Mouse (Mus musculus) neural tube, embryonic 13.5 days (tissue): ENCODE results near the gene Corin. TPM values are rescaled to one million over a fixed set of nuclear protein-coding genes. Genes with fewer than 3 reads are reported as not detected.

Experiments used
- ATAC-seq: fragments of 200-750 bp; cut with Nextera tagmentation; 2 replicates; pipeline ENCODE4 v1.8.0; 2017; ENCODE audit warnings: low read depth, mild to moderate bottlenecking, moderate TSS enrichment, moderate library complexity
- H3K27ac ChIP-seq: fragments of 300-500 bp; sonication (generic); replicated peaks from 2 replicates; pipeline ENCODE4 v1.5.1; 2015; ENCODE audit warnings: moderate library complexity, mild to moderate bottlenecking, inconsistent platforms
- H3K27me3 ChIP-seq: fragments of 300-500 bp; sonication (generic); 2 replicates; pipeline ENCODE4 v1.6.1; 2015; ENCODE audit warnings: mild to moderate bottlenecking, inconsistent platforms
- H3K36me3 ChIP-seq: fragments of 300-500 bp; sonication (generic); 2 replicates; pipeline ENCODE4 v1.6.1; 2015; ENCODE audit warnings: mild to moderate bottlenecking, inconsistent platforms
- H3K4me1 ChIP-seq: fragments of 300-500 bp; sonication (generic); replicated peaks from 2 replicates; pipeline ENCODE4 v1.6.1; 2015; ENCODE audit warnings: inconsistent platforms
- H3K4me2 ChIP-seq: fragments of 300-500 bp; sonication (generic); 2 replicates; pipeline ENCODE4 v1.6.1; 2015; ENCODE audit warnings: inconsistent platforms, mild to moderate bottlenecking, moderate library complexity
- H3K4me3 ChIP-seq: fragments of 300-500 bp; sonication (generic); 2 replicates; pipeline ENCODE4 v1.5.1; 2015; ENCODE audit warnings: mild to moderate bottlenecking, inconsistent platforms
- H3K9ac ChIP-seq: fragments of 300-500 bp; sonication (generic); 2 replicates; pipeline ENCODE4 v1.6.1; 2015; ENCODE audit warnings: moderate library complexity, mild to moderate bottlenecking, inconsistent platforms
- H3K9me3 ChIP-seq: fragments of 300-500 bp; sonication (generic); 2 replicates; pipeline ENCODE4 v1.6.1; 2016; ENCODE audit warnings: inconsistent platforms
- WGBS: fragments of 180-500 bp; shearing (Covaris S2); methylation state at CpG from one replicate; pipeline ENCODE4 v1.1.7; 2015; 5-methylcytosine and 5-hydroxymethylcytosine counted together
- polyA plus RNA-seq: library from polyadenylated mRNA; unstranded; fragments of >200 nt; fragmentation: Nextera tagmentation; extraction: Ambion mirVana; gene quantifications from 2 replicates; pipeline ENCODE4 v1.2.1, GENCODE M21; 2015

Corin gene
- 1.9 and 2.0 TPM in 2 replicates for polyA plus RNA-seq

- Histone ChIP-seq H3K9me3 (no peaks in the 10 kb centered on the region), H3K27ac (no peak within 1 kb of the TSS), H3K27me3 (peaks cover 48% of the 10 kb centered on the region), H3K4me2 (peak within 1 kb of the TSS; percentile 63), H3K9ac (peak within 1 kb of the TSS; percentile 55), H3K4me1 (peaks cover 15% of the 10 kb centered on the region), H3K36me3 (no peaks in the 10 kb centered on the region), H3K4me3 (peak within 1 kb of the TSS; percentile 35)
- ATAC-seq = peak; percentile 58
- WGBS = 2% methylated on average over 64 of the region's 64 CpGs
These were observed at the start of gene Corin for GRCm38 (mm10) chr5:72503531-72504523. Gene Corin, minus strand, starts transcription at chr5:72504473.

GRCm38 (mm10) chr5:72551209-72551608, 46.9 kb upstream of the Corin start:
- H3K4me1 ChIP-seq = no peaks in the 10 kb centered on the region
- no peak overlapping the region for H3K9ac ChIP-seq
- WGBS = 90% methylated on average over 3 of the region's 3 CpGs
- peaks cover 26% of the 10 kb centered on the region for H3K36me3 ChIP-seq
- no peaks in the 10 kb centered on the region for H3K27me3 ChIP-seq
- no peak for ATAC-seq
- H3K4me2 ChIP-seq = no peak overlapping the region
- no peak overlapping the region for H3K27ac ChIP-seq
- H3K9me3 ChIP-seq = no peaks in the 10 kb centered on the region
- H3K4me3 ChIP-seq = no peak overlapping the region

DNA sequence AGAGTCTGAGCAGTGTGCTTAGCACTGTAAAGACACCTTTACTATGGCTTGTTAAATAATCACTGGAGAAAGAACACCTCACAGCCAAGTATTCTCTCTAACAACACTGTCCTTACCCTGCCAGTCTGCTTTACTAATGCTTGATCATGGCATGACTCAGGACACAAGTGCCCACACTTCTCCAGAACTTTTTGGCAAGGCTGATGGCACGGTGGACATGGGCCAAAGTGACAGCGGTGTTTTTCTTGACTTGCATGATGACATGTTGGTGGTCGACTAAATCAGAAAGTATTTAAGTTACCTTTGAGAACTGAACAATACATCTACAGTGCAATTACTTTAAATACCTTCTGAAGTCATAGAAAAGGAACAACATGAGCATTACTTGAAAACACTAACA, 24.6 kb upstream of the Corin start:
- ATAC-seq = no peak
- 95% methylated on average over 3 of the region's 3 CpGs for WGBS
- H3K9me3 ChIP-seq = no peaks in the 10 kb centered on the region
- no peak overlapping the region for H3K9ac ChIP-seq
- H3K27me3 ChIP-seq = no peaks in the 10 kb centered on the region
- H3K4me3 ChIP-seq = no peak overlapping the region
- H3K36me3 ChIP-seq = peaks cover 46% of the 10 kb centered on the region
- H3K27ac ChIP-seq = no peak overlapping the region
- H3K4me2 ChIP-seq = no peak overlapping the region
- no peaks in the 10 kb centered on the region for H3K4me1 ChIP-seq

GRCm38 (mm10) chr5:72513808-72514207, 9.5 kb upstream of the Corin start:
- H3K4me2 ChIP-seq = no peak overlapping the region
- no peak overlapping the region for H3K9ac ChIP-seq
- H3K27me3 ChIP-seq = no peaks in the 10 kb centered on the region
- 89% methylated on average over 5 of the region's 5 CpGs for WGBS
- no peak for ATAC-seq
- peaks cover 38% of the 10 kb centered on the region for H3K36me3 ChIP-seq
- H3K4me3 ChIP-seq = no peak overlapping the region
- H3K4me1 ChIP-seq = no peaks in the 10 kb centered on the region
- no peaks in the 10 kb centered on the region for H3K9me3 ChIP-seq
- H3K27ac ChIP-seq = no peak overlapping the region

GRCm38 (mm10) chr5:72505740-72506139, 1.5 kb upstream of the Corin start:
- H3K4me1 ChIP-seq = peaks cover 15% of the 10 kb centered on the region
- H3K27ac ChIP-seq = no peak overlapping the region
- no peak overlapping the region for H3K4me2 ChIP-seq
- H3K36me3 ChIP-seq = no peaks in the 10 kb centered on the region; the same call in 1 of the 2 replicates
- H3K27me3 ChIP-seq = peaks cover 48% of the 10 kb centered on the region
- WGBS = 76% methylated on average over 5 of the region's 5 CpGs
- no peak for ATAC-seq
- no peak overlapping the region for H3K9ac ChIP-seq
- no peaks in the 10 kb centered on the region for H3K9me3 ChIP-seq
- H3K4me3 ChIP-seq = no peak overlapping the region

DNA sequence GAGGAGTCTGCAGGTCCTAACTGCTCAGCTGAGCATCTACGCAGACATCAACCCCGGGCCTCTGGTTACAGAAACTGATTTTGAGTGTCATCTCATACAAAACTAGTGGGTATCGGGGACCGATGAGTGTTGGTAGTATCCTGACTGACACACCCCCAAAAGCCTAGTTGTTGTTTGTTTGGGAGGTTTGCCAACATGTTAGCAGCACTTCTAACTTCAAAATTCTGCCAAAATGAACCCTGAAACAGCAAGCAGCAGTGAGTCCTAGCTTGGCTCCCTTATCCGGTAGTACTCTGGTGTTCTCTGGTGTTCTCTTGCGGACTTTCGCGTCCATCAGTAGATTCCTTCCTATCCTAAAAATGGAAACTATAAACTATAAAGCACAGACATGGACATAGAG, 1.5 kb downstream of the Corin start:
- Histone ChIP-seq H3K27me3 (peaks cover 48% of the 10 kb centered on the region), H3K4me2 (no peak overlapping the region)
- 72% methylated on average over 8 of the region's 8 CpGs for WGBS

DNA sequence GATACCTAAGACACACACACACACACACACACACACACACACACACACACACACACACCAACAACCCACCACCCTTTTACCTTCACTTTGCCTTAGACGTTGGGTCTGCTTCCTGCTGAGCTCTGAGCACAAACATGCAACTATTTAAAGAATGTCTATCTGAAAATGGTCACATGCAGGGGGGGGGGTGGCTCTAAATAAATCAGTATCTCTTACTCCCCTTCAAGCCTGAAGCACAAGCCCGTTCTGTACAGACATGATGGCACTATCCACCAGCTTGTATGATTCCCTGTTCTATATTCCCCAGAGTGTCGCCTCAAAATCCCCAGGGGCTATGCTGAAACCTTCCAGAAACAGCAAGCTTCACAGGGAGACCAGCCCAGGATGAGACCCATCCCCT, 2.5 kb downstream of the Corin start:
- 57% methylated on average over 3 of the region's 3 CpGs for WGBS
- Histone ChIP-seq H3K4me3 (no peak overlapping the region), H3K4me1 (peaks cover 15% of the 10 kb centered on the region), H3K4me2 (no peak overlapping the region), H3K27ac (no peak overlapping the region), H3K36me3 (no peaks in the 10 kb centered on the region), H3K27me3 (peaks cover 48% of the 10 kb centered on the region), H3K9me3 (no peaks in the 10 kb centered on the region), H3K9ac (no peak overlapping the region)
- no peak for ATAC-seq

More for the DNA sequence above, 1.5 kb downstream of the Corin start:
- no peak for ATAC-seq
- Histone ChIP-seq H3K4me3 (no peak overlapping the region), H3K36me3 (no peaks in the 10 kb centered on the region), H3K4me1 (peaks cover 15% of the 10 kb centered on the region), H3K27ac (no peak overlapping the region), H3K9me3 (no peaks in the 10 kb centered on the region), H3K9ac (no peak overlapping the region)

- WGBS = 83% methylated on average over 10 of the region's 10 CpGs
These were observed 6.0 kb downstream of the Corin start for GRCm38 (mm10) chr5:72498271-72498670.

GRCm38 (mm10) chr5:72496756-72497155, 7.5 kb downstream of the Corin start:
- Histone ChIP-seq H3K4me3 (no peak overlapping the region), H3K36me3 (no peaks in the 10 kb centered on the region), H3K27ac (no peak overlapping the region), H3K9me3 (no peaks in the 10 kb centered on the region), H3K9ac (no peak overlapping the region), H3K4me1 (no peaks in the 10 kb centered on the region), H3K27me3 (peaks cover 7% of the 10 kb centered on the region), H3K4me2 (no peak overlapping the region)
- WGBS = 81% methylated on average over 4 of the region's 4 CpGs
- no peak for ATAC-seq

More at GRCm38 (mm10) chr5:72498271-72498670, 6.0 kb downstream of the Corin start:
- ATAC-seq = no peak
- no peak overlapping the region for H3K9ac ChIP-seq
- H3K36me3 ChIP-seq = no peaks in the 10 kb centered on the region
- peaks cover 23% of the 10 kb centered on the region for H3K27me3 ChIP-seq
- no peaks in the 10 kb centered on the region for H3K9me3 ChIP-seq
- no peak overlapping the region for H3K27ac ChIP-seq
- H3K4me3 ChIP-seq = no peak overlapping the region
- H3K4me2 ChIP-seq = no peak overlapping the region
- peaks cover 3% of the 10 kb centered on the region for H3K4me1 ChIP-seq

DNA sequence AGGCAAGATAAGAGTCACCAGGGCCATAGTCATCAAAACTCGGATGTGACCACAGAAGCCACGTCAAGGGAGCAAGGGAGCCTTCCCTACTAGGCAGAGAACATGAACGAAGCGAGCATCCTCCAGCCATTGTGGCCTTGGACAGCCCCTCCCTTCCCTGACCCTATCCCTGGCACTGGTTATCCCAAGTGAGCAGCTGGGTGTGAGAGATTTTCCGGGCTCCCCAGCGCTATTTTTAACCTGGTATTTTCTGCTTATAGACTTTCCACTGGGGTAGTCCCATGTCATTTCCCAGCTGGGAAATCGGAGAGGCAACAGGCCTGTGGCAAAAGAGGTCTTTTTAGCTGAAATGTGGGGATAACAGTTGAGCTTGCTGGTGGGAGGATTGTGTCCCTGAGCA, 10.4 kb downstream of the Corin start:
- H3K36me3 ChIP-seq = no peaks in the 10 kb centered on the region
- H3K27me3 ChIP-seq = no peaks in the 10 kb centered on the region
- H3K9ac ChIP-seq = no peak overlapping the region
- H3K4me3 ChIP-seq = no peak overlapping the region
- no peaks in the 10 kb centered on the region for H3K4me1 ChIP-seq
- ATAC-seq = no peak
- no peak overlapping the region for H3K4me2 ChIP-seq
- H3K27ac ChIP-seq = no peak overlapping the region
- H3K9me3 ChIP-seq = no peaks in the 10 kb centered on the region
- 82% methylated on average over 7 of the region's 7 CpGs for WGBS

GRCm38 (mm10) chr5:72491232-72491631, 13.0 kb downstream of the Corin start:
- no peaks in the 10 kb centered on the region for H3K36me3 ChIP-seq
- H3K9ac ChIP-seq = no peak overlapping the region
- H3K27me3 ChIP-seq = no peaks in the 10 kb centered on the region
- H3K4me2 ChIP-seq = no peak overlapping the region
- 61% methylated on average over 2 of the region's 2 CpGs for WGBS
- no peak overlapping the region for H3K4me3 ChIP-seq
- H3K4me1 ChIP-seq = no peaks in the 10 kb centered on the region
- no peaks in the 10 kb centered on the region for H3K9me3 ChIP-seq
- H3K27ac ChIP-seq = no peak overlapping the region
- ATAC-seq = no peak

DNA sequence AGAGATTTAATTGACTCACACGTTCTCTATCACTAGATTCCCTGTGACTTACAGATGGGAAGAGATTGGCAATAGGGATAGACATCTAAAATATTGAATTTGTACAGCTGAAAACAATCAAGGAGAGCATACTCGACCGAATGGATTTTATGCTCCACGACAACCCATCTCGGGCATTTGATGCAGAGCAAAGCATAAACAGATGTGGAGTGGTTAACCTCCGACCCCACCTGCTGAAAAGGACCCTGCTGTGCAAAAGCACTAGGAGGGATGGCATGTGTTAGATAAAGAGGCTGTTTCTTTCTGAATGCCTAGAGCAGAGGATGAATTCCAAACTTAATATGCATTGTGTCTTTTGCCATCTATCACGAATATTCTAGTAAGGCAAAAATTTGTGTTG, 23.8 kb downstream of the Corin start:
- no peaks in the 10 kb centered on the region for H3K36me3 ChIP-seq
- no peaks in the 10 kb centered on the region for H3K4me1 ChIP-seq
- H3K9ac ChIP-seq = no peak overlapping the region
- H3K9me3 ChIP-seq = no peaks in the 10 kb centered on the region
- H3K4me3 ChIP-seq = no peak overlapping the region
- no peak for ATAC-seq
- WGBS = 37% methylated on average over 7 of the region's 7 CpGs
- no peak overlapping the region for H3K27ac ChIP-seq
- H3K4me2 ChIP-seq = no peak overlapping the region
- H3K27me3 ChIP-seq = no peaks in the 10 kb centered on the region
